Mouse (Mus musculus) lung, postnatal 36 days (tissue): ENCODE data around the gene Tenm4.
A peak's percentile ranks its signal among the peaks of the same experiment; 100 is the strongest.

Experiments used
- DNase-seq: peaks from one replicate; pipeline ENCODE4 v3.0.0; 2022; ENCODE audit warnings: mixed read lengths

The Tenm4 gene

DNA sequence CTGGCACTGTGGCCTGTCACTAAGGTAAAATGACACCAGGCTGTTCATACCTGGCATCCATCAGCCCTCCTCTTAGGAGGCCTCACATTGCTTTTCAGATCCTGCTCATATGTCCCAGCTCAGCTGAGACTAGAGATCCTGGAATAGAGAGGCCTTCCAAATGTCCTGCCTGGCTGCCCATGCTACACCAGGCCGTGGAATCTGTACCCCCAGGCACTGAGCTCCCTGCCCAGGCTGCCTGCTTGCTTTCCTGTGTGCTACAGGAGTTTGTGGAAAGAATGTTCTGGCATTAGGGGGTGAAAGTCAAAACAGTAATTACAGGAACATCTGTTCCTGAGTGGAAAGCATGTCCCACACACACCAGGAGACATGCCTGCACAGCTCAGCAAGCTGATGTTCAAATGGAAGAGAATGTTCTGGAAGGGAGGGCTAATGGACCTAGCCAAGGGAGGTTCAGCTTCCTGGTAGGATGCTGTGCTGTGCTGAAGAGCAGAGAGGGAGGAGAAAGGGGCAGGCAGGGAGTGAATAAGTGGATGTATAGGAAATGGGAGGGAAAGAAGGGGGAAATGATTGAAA, 313.0 kb downstream of the Tenm4 start:
- DNase-seq, result no peak

DNA sequence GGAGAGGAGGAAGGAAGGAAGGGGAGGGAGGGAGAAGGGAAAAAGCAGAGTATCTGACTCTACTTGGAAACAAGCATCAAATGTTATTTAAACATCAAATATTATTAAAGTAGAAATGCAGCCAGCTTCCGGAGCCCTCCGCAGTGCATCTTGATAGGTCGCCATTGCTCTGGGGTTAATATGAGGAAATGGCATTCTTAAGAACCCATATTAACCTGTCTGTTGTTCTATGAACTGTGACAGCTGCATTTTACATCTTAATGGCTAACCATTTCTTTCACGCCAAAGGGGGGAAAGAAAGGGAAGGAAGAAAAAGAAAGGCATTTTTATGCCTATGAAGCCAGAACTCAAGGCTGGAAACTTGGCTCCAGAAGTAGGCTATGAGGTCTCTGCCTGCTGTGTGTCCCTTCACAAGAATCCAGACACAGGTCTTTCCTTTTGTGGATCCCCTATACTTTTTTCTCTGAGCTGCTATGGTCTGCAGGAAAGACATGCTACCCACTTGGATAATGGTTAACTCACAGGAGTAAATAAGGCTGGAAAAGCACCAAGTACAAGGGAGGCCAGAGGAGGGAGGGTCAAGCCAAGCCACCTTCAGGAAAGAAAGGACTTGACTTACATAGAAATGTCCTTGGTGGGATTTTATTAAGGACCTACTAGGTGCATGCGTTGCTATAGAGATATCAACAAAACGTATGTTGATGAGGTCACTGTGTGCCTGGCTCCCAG, 318.5 kb downstream of the Tenm4 start:
- no peak for DNase-seq

DNA sequence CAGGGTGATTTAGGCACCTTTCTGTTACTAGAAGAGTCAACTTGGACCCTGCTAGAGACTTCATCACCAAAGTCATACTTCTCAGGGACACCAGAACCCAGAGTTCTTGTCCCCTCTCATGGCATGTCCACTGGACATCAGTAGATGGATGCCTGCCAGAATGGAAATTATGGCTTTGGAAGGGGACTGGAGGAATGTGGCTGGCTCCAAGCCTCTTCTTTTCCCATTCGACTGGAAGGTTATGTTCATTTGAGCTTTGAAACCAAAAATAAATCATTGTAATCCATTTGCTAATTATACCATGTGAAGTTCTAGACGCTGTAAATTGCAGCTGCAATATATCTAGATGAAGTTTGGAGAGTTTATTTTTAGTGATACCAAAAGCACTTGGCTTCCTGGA, 320.9 kb downstream of the Tenm4 start:
- DNase-seq, result no peak

DNA sequence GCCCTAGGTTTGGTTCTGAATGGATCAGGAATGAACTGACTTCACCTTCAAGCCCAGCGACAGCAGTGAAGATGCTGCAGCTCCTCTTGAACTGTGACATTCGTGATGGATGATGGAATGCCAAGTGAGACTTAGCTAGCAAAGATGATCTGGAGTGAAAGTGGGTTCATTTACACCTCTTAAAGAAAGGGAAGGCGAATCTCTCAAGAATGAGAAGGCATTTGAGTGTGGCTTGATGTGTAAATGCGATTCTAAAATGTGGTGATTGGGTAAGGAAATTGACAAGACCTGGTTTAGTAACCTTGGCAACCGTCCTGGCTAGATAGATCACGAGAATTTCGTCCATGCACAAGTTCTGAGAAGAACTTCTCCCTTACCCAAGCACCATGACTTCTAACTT, 321.6 kb downstream of the Tenm4 start:
- DNase-seq, result no peak

DNA sequence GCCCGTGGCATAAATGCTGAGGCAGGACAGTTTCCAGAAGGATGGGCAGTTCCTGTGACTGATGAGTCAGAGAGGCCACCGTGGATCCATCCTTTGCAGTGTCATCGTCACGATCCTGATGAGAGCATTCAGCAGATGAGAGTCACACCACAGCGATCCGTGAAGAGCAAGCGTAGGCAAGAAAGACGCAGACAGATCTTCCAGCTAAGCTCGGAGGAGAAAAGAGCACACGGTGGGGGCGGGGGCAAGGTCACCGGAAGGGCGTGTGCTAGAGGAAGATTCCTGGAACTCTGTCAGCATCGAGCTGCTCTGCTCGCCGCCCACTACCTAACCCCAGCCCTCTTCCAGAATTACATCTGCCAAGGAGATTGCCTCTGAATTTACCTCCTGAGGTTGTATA, 323.0 kb downstream of the Tenm4 start:
- DNase-seq, result no peak

DNA sequence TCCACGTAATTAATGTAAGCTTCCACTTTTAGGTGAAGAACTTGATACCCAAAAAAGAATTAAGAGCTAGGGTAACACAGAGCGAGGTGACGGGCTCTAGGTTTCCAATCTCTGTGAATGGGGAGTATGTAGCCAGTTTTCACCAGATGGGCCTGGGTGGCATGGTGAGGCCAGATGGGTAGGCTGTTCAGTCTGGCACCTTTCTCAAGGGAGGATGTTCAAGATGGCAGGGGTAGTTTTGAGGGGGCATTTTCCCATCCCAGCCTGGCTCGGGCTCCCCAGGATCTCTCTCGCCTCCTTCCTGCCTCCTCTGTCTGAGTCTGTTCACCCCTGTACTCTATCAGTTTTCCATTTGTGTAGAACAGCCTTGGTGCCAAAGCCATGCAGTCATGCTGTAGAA, 329.1 kb downstream of the Tenm4 start:
- no peak for DNase-seq

DNA sequence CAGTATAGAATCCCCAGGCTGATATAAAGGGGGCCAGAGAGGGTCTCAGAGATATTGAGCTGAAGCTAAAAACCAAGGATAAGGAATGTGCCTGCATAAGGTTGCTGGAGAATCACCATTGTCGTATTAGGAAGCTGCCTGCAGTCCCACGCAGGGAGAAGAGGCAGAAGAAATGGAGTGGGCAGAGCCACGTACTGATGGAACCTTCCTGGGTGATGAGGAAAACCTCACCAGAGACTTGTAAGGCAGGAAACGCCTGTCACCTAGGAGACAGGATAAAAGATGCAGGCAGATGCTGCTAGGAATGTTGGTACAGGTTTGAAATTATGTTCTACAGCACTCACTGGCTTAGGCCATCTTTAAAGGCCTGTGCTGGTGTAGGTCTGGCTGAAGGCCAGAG, 329.8 kb downstream of the Tenm4 start:
- no peak for DNase-seq

DNA sequence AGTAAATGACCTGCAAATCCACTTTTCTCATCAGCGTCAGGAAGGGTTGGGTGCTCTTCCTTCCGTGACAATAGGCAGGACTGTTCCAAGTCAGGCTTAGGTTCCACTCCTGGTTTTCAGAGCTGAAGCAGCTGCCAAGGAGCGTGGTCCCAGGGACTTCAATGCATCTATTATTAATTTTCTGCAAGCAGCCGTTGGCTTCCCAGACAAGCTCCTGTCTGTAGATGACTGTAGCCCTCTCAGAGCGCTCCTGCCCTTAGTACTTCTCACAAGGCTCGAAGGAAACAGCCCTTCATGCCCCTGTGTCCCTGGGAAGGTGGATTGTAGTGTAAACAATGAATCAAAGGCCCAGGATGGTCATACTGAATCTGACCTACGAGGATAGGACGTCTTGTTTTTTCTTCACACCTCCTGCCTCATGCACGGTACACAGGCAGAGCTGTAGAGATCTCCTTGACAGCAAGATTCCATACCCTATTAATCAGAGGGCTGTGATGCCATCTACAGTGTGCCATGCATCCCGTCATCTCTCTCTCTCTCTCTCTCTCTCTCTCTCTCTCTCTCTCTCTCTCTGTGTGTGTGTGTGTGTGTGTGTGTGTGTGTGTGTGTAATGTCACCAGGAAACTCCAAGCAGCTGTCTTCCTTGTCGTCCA, 331.4 kb downstream of the Tenm4 start:
- no peak for DNase-seq

DNA sequence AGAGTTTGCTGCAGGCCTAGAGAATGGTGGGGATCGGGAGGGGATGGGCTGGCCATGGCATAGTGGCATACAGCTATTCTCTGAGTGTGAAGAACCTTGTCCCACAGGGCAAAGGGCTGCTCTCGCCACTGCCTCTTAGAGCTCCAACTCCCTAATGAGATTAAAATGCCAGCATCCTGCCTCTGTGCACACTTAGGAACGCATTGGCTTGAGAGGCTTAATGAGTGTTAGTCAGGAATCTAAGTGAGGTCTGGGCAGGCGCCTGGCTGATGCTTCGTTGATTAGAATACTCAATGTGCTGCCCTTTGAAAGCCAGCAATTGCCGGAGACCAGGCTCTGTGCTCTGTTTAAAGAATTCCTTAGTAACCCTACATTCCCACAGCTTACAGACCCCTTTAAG, 334.5 kb downstream of the Tenm4 start:
- DNase-seq, result no peak

DNA sequence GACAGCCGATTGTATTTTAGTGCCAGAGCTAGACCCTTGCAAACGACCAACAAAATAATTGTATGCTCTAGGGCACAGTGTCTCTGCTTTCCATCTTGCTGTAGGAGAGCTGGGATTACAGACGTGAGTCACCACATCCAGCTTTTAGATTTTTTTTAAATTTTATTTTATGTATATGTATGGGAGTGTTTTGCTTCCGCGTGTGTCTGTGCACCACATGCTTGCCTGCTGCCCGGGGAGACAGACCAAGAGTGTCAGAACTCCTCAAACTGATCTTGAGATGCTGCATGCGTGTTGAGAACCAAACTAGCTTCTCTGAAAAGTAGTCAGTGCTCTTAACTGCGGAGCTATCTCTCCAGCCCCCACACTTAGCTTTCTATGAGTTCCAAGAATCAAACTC, 336.0 kb downstream of the Tenm4 start:
- no peak for DNase-seq

DNA sequence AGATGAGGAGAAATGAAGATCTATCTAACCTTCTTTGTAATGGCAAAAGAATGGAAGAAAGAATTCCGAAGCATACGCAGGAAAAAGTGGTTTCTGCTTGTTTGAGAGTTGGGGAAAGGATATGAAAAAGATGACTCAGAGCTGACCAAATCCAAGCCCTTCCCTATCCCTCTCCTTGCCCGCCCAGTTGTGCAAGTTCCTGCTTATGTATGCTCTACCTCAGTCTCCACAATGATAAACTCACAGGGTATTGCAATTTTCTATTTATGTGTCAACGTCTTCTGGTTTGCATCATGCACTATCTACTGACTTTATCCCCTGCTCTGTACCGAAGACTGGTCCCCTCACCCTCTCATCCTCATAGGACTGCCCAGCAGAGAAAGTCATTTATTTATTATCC, 339.4 kb downstream of the Tenm4 start:
- DNase-seq, result no peak

DNA sequence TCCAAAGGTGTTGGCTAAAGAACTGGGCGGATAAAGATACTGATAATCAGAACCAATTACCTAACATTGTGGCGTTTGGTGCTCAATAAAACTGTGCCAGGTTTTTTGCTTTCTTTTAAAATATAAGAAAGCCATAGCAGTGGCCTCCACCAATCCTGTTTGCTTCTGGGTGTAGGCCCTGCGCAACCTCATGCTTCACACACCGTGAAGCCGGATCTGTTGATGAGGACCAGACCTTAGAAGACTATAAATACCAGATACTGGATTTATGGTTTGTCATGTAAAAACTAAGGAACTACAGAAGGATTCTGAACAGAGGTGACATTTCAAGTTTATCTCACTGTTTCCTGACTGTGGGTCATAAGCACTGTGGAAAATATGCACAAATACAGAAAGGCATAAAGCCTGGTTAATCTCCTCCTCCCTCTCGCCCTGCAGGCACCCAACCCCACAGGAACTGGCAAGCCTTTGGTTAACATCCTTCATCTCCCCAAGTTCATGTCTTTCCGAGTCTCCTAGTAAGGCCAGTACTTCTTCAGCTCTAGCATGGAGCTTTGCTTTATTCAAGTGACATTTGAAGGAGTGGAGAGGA, 340.1 kb downstream of the Tenm4 start:
- no peak for DNase-seq

DNA sequence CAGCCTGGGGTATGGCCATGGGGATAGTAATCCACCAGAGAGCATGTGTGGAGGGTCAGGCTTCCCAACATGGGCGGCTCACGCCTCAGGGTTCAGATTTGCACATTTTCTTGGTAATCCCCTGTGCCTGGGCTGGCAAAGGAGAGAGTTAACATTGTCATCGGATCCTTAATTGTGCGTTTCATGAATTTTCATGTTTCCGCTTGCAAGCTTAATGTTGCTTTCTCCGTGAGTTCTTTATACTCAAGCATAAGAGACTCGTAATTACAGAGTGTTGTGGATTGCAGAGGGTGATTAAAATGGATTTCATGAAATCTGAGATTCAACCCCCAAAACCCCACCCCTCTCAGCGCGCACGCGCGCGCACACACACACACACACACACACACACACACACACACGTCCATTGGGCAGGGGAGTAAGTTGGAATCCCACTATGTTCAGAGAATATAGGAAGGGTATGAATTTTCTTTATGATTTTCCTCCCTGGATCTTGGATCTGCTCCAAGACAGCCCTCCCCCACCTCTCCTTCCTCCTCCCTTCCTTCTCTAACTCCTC, 341.0 kb downstream of the Tenm4 start:
- no peak for DNase-seq

DNA sequence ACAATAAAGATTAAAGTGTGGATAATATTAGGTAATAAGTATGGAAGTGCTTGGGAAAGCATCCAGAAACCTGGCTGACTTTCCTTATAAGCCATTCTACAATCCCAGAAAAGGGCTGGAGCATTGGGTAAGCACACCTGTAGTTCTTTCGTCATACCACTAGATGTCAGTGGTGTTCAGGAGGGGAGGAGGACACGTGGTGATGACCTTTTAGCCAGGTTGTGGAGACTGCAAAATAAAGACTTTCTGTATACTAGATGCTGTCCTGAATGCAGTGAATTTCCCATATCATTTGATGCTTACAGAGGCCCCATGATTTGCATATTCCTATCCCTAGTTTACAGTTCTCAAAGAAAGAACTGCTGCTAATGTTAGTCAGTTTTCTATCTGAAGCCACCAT, 348.2 kb downstream of the Tenm4 start:
- peak; percentile 42 for DNase-seq

DNA sequence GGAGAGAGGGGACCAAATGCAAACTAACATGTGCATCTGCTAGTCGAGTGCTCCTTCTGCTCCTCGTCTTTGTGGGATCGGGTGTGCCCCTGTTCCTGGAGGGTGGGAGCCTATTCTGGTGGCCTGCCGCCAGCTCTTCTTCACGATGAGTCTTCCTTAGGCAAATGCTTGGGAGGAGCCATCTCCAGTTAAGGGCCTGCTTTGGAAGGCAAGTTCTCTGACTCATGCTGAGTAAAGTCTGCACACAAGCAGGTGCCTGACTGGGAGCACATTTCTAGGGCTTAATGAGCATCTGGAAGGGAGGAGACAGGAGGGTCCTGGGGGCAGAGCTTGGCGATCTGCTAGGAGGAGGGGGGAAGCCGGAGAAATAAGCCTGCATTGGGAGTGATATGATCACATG, 350.9 kb downstream of the Tenm4 start:
- DNase-seq, result no peak

DNA sequence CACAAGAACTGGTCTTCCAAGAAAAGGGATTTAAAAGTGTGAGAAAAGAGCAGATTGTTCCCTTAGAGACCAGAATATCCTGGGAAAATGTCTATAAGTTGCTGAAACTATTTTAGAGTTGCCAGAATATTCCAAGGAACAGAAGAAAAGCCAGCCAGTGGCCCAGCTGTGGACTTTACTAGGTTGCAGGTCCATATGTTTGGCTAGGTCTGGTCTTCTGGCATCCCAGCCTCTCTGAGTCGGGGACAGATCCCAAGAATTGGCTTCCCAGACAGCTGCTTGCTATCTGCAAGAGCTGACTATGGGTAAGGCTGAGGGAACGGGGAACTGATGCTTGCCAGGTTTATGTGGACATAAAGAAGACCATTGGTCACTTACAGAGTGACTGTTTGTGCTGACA, 352.6 kb downstream of the Tenm4 start:
- DNase-seq, result no peak

DNA sequence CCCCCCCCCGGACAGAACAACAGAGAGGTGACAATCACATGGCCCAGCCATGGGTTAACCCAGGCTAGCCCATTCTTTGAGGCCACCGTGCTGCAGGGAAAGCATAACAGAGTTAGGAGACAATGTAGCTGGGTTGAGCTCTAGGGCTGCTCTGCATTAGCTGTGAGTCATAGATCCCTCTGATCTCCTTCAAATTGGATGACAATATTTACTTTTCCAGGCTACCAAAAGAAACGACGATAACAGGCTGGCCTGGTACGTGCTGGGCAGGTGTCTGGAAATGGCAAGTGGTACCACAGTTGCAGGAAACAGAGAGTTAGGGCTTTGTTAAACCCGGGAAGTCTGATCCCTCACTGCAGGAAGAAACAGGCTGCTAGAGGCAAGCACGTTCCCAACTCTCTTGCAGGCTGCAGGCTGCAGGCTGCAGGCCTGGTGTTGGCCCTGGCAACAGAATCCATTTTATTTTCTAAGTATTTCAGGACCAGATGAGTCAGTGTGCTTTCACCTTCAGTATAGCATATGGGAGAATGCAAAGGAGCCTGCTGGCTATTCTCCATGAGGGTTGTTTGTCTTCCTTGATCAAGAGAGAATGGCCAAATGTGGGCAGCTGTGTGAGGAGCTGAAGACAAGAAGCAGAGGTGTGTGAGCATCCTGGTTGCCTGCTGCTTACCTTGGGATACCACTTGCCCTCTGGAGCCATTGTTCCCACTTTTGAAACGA, 353.6 kb downstream of the Tenm4 start:
- DNase-seq, result no peak

DNA sequence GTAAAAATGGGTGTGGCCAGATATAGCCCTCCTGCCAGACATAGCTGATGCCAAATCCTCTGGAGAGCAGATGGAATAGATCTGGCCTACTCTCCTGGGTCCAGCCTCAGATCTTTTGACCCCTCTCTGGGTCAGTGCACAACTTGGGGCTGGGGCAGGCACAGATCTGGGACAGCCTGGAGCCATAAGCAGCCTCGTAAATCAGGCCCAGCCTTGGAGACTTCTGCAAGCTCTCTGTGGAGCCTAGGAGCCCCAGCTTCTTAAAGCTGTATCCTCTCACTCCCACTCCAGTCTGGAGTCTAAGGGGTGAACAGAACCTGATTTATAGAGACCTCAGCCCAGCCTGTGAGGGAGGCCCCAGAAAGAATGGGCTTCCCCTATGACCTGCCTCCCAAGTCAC, 354.3 kb downstream of the Tenm4 start:
- no peak for DNase-seq

DNA sequence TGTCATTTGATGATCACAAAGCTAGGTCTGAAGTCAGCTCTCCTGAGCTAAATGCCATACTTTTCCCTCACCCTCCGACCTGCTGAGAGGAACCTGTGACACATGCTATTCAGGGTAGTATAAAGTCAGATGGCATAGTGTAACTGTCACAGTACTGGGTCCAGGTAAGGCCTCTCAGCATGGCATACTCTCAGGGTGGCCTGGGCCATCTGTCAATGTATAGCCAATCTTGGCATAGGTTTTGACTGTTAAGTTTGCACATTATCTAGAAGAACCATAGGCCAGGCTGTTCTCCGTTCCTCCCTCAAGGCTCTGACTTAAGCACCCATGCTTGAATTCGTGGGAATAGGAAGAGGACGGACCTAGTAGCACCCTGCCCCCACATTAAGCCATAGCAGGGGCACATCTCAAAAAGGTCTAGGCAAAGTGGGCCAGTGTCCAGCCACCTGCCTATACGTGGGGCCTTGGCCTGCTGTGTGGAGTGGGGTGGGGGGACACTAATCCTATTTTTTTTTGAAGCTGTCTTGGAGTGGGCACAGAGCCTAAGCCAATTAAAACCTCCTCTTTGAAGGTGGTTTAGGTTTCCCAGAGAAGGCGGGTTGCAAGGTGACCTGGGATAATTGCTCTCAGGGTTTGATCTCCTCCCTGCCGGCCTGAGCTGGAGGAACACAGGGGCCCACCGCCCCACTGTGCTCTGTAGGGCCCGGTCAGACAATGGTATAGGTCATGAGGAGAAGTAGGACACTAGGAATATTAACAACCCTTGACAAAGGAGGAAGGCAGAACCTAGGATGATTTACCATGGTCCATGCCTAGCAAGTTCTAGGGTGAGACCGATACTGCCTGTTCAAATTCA, 359.8 kb downstream of the Tenm4 start:
- no peak for DNase-seq

DNA sequence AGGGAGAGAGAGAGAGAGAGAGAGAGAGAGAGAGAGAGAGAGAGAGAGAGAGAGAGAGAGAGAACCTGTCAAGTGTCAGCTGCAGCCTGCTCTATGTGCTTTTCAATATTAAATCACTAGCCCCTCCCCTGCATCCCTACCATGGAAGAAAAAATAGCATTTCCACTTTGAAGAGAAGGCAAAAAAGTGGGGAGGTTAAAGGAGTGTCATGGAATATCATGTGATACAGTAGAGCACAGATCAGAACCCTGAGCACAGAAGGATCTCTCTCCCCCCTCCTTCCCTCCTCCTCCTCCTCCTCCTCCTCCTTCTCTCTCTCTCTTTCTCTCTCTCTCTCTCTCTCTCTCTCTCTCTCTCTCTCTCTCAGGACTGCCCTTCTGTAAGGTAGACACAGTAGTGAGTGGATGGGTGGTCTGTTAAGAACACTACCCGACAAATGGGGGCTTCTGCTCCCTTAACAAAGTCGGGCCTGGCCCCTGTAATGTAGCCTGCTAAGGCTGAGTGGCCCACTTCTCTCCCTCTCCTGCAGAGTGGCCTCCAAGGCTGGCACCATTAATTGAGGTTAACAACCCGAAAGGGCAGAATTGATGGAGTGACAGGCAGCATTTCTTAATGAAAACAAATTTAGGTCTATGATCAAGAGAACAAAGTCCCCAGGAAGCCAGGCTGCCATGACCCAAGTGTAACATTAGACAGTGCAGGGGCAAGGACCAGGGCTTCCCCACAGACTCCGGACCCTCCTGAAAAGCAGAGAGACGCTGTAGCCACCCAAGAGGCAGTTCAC, 361.1 kb downstream of the Tenm4 start:
- DNase-seq, result no peak

DNA sequence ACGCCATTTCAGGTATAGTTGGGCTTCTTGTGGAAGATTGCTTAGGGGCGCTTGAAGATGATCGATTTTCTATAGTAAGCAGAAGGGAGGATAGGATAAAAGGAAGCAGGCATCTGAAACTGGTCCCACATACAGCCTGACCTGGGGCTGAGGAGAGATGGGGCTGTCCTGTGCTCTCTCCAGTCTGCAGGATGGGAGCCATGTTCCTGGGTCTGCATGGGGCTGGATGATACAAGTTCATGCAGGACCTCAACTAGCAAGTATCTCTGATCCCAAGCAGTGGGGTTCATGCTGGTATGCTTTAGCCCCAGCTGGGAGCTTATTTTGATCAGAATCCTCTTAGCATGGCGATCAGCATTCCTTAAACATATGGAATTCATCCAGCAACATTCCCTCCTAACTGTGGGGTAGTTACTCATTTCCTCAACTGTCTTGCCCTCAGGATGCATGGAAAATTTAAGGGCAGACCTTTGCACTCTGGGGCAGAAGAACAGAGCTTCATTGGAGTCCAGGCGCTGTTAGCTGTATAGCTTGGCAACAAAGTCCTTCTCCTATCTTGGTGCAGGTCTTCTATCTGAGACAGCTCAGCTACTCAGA, 361.9 kb downstream of the Tenm4 start:
- DNase-seq, result no peak
